Mouse (Mus musculus) gastrocnemius, postnatal 36 days (tissue): ENCODE measurements around the gene Fstl1. TPM values are rescaled to one million over a fixed set of nuclear protein-coding genes. Genes with fewer than 3 reads are reported as not detected.

Experiments
- DNase-seq, 2 experiments: peaks; one replicate each; pipeline ENCODE4 v3.0.0; 2022
- intact Hi-C: fragments of 180-260 bp; cut with DNase I; formaldehyde crosslinking; loops from one replicate; pipeline ENCODE4 v1.15.1; 2025
- total RNA-seq, 2 experiments: library from RNA; stranded (reverse); gene quantifications; 2 replicates each; pipeline ENCODE4 v1.2.3; 2021

The Fstl1 gene
- total RNA-seq, 2 experiments from 2014 or later = 60.2 to 70.4 TPM

GRCm38 (mm10) chr16:37780911-37781310, 4.2 kb downstream of the Fstl1 start:
- no peak for DNase-seq
- intact Hi-C loops = loop anchor here (5.0 kb wide), 1 partner anchor 89 kb away; no protein-coding TSS in a partner anchor

- DNase-seq = no peak
These were observed 7.9 kb downstream of the Fstl1 start for GRCm38 (mm10) chr16:37784526-37784925.

GRCm38 (mm10) chr16:37787558-37788194, 11.0 kb downstream of the Fstl1 start:
- no peak for DNase-seq
- intact Hi-C loops = no loop called here

More at GRCm38 (mm10) chr16:37784526-37784925, 7.9 kb downstream of the Fstl1 start:
- intact Hi-C loops = loop anchor here (5.0 kb wide), 1 partner anchor 92 kb away; no protein-coding TSS in a partner anchor

GRCm38 (mm10) chr16:37788367-37789014, 11.8 kb downstream of the Fstl1 start:
- intact Hi-C loops = no loop called here
- DNase-seq = peak; percentile 51 to 67

GRCm38 (mm10) chr16:37789015-37789381, 12.3 kb downstream of the Fstl1 start:
- DNase-seq = peak in 1 of 2 experiments; percentile 47

GRCm38 (mm10) chr16:37789394-37789920, 12.8 kb downstream of the Fstl1 start:
- DNase-seq = no peak

More at GRCm38 (mm10) chr16:37789015-37789381, 12.3 kb downstream of the Fstl1 start:
- intact Hi-C loops = no loop called here

GRCm38 (mm10) chr16:37790008-37790780, 13.5 kb downstream of the Fstl1 start:
- intact Hi-C loops = no loop called here
- DNase-seq = no peak

More at GRCm38 (mm10) chr16:37789394-37789920, 12.8 kb downstream of the Fstl1 start:
- intact Hi-C loops = no loop called here

DNA sequence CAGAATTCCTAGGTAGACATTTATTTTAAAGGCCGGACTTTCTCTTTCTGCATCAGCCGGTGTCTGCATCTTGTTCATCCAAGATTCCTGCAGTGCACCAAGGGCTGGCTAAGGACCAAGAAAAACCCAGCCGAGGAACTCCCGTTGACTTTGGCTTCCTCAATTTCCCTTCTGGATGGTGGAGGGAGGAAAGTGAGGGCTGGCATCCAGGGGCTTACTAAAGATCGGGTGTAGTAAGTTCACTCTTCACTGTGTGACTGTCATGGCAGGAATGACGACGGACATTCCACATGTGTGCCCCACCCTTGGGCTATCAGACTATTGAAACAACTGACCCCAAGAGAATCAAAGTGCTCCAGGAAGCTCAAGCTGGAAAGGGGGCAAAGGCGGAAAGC, 14.1 kb downstream of the Fstl1 start:
- no peak for DNase-seq
- intact Hi-C loops = no loop called here

DNA sequence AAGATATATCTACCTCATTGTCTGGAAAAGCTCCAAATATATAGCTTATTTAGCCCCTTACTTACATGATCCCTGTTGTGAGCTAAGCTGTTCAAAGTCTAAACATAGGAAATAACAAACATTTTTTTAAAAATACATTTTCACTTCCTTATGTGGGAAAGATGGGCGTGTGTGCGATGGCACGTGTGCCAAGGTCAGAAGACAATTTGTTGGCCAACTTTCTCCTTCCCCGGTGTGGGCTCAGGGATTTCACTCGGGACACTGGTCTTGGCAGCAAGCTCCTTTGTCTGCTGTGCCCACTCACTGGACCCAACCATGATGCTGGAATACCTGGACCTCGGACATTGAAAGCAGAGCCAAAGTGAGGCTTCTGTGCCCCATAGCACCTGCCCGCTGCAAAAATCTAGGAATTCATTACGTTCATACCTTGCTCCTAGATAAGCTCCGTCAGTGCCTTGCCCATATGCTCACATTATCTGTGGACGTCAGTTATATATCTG, 19.0 kb downstream of the Fstl1 start:
- no peak for DNase-seq
- intact Hi-C loops = no loop called here

DNA sequence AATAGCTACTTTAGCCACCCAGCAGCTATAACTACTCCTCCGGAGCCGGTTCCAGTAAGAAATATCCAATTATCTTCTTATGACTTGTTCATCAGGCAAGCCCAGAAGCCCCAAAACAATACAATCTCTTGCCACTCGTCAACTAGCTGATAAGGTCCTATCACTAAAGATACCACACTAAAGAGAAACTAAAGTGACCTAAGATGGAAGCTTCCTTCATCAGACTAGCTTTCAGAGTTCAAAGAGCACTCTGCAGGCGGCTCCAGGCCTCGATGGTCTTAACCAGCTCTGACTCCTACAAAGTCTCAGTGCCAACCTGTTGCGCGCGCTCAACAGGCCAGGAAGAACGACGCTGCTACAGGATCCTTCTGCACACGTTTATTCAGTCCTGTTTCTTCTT, 19.6 kb downstream of the Fstl1 start:
- intact Hi-C loops = no loop called here
- DNase-seq = no peak

DNA sequence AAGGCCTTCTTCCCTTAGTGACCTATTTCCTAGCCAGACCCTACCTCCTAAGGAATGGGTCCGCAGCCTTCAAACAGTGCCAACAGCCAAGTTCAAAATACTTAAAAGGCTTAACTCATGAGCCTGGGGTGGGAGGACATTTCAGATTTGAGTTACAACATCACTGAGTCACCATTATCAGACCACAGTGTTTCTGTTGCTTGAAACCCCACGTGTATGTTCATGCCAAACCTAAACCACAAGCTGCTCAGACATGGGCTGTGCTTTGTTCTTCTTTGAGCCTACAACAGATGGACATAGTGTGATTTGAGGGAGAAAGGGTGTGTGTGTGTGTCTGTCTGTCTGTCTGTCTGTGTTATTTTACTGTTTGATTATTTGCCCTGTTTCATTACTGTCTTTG, 24.4 kb downstream of the Fstl1 start:
- no peak for DNase-seq
- intact Hi-C loops = no loop called here

DNA sequence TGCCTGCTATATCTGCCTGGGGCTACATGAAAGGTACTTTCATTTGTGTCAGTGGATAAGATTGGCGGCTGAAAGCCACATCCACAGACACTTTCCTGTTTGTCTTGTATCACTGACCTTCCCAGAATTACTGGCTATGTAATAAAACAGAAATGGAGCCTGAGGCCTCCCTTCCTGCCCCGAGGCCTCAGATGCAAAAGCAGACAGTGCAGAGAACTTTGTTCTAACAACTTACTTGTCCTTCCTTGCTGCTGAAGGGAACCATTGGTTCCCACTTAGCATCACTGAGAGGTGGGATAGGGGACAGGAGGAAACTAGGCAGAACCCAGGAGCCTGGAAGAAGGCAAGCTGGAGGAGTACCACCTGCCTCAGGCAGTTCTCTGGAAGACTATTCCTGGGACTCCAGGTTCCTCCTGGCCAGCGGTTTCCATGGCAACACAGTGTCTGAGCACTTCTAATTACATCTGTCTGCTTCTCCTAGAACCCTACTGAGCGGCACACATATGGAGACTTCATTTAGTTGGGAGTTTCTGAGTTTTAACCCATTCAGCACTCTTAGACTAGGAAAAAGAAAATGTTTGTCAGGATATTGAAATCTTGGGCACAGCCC, 26.1 kb downstream of the Fstl1 start:
- intact Hi-C loops = no loop called here
- no peak for DNase-seq

DNA sequence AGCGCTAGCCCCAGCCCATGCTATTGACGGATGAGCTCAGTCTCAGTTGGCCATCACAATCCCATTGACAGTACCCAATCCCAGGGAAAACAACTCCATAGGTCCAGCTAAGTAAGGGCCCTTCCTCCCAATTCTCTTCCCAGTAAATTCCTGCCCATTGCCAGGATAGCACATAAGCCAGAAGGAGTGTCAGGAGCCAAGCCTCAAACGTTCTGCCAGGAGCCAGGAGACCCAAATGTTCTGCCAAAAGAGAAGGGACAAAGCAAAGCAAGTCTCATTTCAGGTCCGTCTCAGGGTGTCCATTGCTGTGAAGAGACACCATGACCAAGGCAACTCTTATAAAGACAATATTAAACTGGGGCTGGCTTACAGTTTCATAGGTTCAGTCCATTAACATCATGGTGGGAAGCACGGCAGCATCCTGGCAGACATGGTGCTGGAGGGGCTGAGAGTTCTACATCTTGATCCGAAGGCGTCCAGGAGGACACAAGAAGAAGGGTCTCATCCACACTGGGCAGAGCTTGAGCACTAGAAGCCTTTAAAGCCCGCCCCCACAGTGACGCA, 26.8 kb downstream of the Fstl1 start:
- intact Hi-C loops = no loop called here
- DNase-seq = no peak

DNA sequence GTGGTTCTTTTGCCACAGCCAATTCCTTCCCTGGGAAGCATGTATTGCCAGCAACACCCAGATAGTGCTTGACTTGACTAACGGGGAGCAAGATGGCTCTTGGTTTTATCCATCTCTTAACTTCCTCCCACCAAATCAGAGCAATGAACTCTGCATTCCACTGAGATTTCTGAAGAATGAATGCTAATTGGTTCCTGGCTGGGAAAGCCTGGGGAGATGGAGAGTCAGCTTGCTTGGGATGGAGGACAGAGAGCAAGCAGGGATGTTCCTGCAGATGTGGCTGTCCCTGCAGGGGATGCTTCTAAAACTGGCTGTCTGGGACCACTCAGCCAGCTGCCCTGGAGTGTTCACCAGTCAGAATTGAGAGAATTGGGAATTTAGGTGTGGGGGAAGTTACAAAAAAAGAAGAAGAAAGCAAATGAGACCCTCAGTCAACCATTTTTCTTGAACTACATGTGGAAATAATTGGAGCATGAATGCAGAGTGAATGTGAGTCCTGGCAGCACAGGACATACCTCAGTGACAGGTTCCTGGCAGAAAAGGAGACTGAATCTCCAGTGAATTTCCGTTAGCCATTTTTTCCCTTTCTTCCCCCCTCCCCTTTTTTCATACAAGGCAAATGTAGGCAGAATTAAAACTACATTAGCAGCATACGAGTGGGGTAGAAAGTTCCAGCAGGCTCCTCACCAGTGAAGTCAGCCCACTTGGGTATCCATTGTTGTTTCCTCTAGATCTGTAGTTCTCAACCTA, 29.2 kb downstream of the Fstl1 start:
- intact Hi-C loops = loop anchor here (5.0 kb wide), 1 partner anchor 61 kb away; the partner anchor contains the start of gene Lrrc58
- DNase-seq = no peak

DNA sequence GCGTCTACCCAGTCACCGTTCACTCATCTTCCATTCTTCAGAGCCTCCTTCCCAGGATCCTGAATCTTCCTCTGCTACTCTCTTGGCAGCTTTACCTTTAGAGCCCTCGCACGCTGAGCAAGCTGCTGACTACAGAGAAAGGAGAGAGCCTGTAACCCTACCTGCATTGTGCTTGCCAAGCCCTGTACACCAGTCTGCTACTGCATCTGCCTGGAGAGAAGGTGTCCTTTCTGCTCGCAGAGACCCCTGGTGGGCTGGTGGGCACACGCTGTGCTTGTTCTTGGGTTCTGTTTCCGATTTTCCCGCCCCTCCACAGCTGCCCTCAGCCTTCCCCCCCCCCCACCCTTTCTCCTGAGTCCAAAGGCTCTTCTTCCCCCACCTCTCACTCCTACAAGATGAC, 30.6 kb downstream of the Fstl1 start:
- DNase-seq = no peak
- intact Hi-C loops = loop anchor here (5.0 kb wide), 1 partner anchor 60 kb away; the partner anchor contains the start of gene Lrrc58

DNA sequence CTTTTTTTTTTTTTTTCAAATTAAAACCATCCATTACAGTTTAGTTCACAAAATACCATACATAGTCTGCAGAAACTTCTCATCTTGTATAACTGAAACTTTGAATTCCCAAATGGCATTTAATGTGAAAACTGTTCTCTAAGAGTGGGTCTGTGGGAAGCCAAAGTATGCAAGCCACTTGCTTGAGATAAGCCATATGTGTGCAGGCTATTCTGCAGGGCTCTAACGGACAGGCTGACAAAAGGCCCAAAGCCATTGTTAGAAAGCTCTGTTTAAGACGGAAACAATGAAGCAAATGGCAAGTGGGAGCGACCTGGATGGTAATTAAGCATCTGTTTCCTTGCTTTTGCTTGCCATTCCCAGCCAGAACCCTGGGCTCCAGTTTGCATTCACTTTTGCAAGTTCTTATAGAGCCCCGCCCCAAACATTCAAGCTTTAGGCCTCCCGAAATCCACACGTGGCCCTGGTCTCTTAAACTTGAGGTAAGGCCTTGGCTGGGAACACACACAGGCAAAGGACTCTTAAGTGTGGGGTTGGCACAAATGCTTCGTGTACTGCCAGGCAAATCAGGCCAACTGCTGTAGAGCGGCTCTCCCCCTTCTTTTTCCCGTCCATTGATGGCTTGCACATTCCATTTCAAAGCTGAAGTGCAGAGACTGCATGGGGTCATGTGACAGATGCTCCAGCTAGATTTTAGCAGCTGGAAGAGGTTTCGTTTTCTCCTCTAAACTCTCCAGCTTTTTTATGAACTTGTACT, 32.4 kb downstream of the Fstl1 start:
- no peak for DNase-seq
- intact Hi-C loops = loop anchor here (5.0 kb wide), 1 partner anchor 58 kb away; the partner anchor contains the start of gene Lrrc58

- no peak for DNase-seq
- intact Hi-C loops = loop anchor here (5.0 kb wide), 1 partner anchor 58 kb away; the partner anchor contains the start of gene Lrrc58
These were observed 32.9 kb downstream of the Fstl1 start for GRCm38 (mm10) chr16:37809623-37809992.

- DNase-seq = no peak
- intact Hi-C loops = loop anchor here (2.0 kb wide), 1 partner anchor 127 kb away; no protein-coding TSS in a partner anchor
These were observed 35.2 kb downstream of the Fstl1 start for GRCm38 (mm10) chr16:37811874-37812273.
